Mouse (Mus musculus): Measurements from ENCODE around the gene Bmp5. TPM values are rescaled to one million over a fixed set of nuclear protein-coding genes. Genes with fewer than 3 reads are reported as not detected.

Gene Bmp5
- polyA plus RNA-seq, 1 experiment from 2014 or later = 5.6 TPM

- H3K36me3 ChIP-seq (ENCODE audit: control insufficient read depth, insufficient read depth, low read length) = no peaks in the 10 kb centered on the region
- H3K4me1 ChIP-seq (ENCODE audit: control insufficient read depth, insufficient read depth, low read length) = peaks cover 10% of the 10 kb centered on the region; the same call in 1 of the 2 replicates
- H3K4me3 ChIP-seq (ENCODE audit: low read depth, low read length) = no peak overlapping the region
- WGBS = 58% methylated on average over 9 of the region's 9 CpGs
- H3K27me3 ChIP-seq (ENCODE audit: control insufficient read depth, insufficient read depth, low read length) = no peaks in the 10 kb centered on the region
- H3K9me3 ChIP-seq (ENCODE audit: control insufficient read depth, low read length) = no peaks in the 10 kb centered on the region
- no peak for DNase-seq (ENCODE audit: low spot score)
- no peak overlapping the region for H3K4me2 ChIP-seq (ENCODE audit: low read depth, severe bottlenecking)
- no peak overlapping the region for H3K9ac ChIP-seq (ENCODE audit: low read length)
- no peak for ATAC-seq (ENCODE audit: insufficient number of reproducible peaks, low FRiP score, low TSS enrichment, low read depth)
- no peak overlapping the region for H3K27ac ChIP-seq (replicated peaks; ENCODE audit: low read depth, low read length)
Observed at GRCm38 (mm10) chr9:75778762-75779346, 3.7 kb downstream of the Bmp5 start.

- H3K4me2 ChIP-seq (ENCODE audit: low read depth, severe bottlenecking) = peak overlapping the region; percentile 12; the same call in 1 of the 2 replicates
- H3K9me3 ChIP-seq (ENCODE audit: control insufficient read depth, low read length) = no peaks in the 10 kb centered on the region
- H3K9ac ChIP-seq (ENCODE audit: low read length) = no peak overlapping the region
- WGBS = 22% methylated on average over 5 of the region's 5 CpGs
- H3K4me3 ChIP-seq (ENCODE audit: low read depth, low read length) = no peak overlapping the region
- ATAC-seq (ENCODE audit: insufficient number of reproducible peaks, low FRiP score, low TSS enrichment, low read depth) (no peak), DNase-seq (ENCODE audit: low spot score) (no peak)
- 0 out of 2 replicates have a peak, but pooled peaks cover 4% of the 10 kb centered on the region for H3K4me1 ChIP-seq (ENCODE audit: control insufficient read depth, insufficient read depth, low read length)
- no peaks in the 10 kb centered on the region for H3K27me3 ChIP-seq (ENCODE audit: control insufficient read depth, insufficient read depth, low read length)
- no peaks in the 10 kb centered on the region for H3K36me3 ChIP-seq (ENCODE audit: control insufficient read depth, insufficient read depth, low read length)
- no peak overlapping the region for H3K27ac ChIP-seq (replicated peaks; ENCODE audit: low read depth, low read length)
Observed at GRCm38 (mm10) chr9:75780558-75781276, 5.6 kb downstream of the Bmp5 start.

DNA sequence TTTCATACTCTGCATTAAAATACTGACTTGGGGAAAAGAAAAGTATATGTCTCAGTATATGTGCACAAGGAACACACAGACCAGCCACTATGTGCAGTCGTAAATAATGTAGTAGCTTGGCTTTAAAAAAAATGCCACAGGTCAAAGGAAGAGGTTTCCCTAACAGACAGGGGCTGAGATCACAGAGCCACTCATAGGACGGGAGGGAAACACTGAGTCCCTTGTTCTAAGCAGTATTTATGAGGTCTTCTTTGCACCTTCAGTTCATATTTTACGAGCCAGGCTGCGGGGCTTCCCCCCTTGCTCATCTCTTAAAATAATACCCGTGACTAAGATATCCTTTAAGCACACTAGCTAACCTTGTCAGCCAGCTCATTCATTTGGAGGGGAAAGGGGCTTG is 6.4 kb downstream of the Bmp5 start:
- no peak overlapping the region for H3K9ac ChIP-seq (ENCODE audit: low read length)
- no peak overlapping the region for H3K4me2 ChIP-seq (ENCODE audit: low read depth, severe bottlenecking)
- WGBS = 27% methylated on average over 5 of the region's 5 CpGs
- ATAC-seq (ENCODE audit: insufficient number of reproducible peaks, low FRiP score, low TSS enrichment, low read depth) = no peak
- no peaks in the 10 kb centered on the region for H3K36me3 ChIP-seq (ENCODE audit: control insufficient read depth, insufficient read depth, low read length)
- no peak overlapping the region for H3K27ac ChIP-seq (replicated peaks; ENCODE audit: low read depth, low read length)
- H3K4me1 ChIP-seq (ENCODE audit: control insufficient read depth, insufficient read depth, low read length) = 0 out of 2 replicates have a peak, but pooled peaks cover 4% of the 10 kb centered on the region
- no peak overlapping the region for H3K4me3 ChIP-seq (ENCODE audit: low read depth, low read length)
- DNase-seq (ENCODE audit: low spot score) = no peak
- no peaks in the 10 kb centered on the region for H3K9me3 ChIP-seq (ENCODE audit: control insufficient read depth, low read length)
- H3K27me3 ChIP-seq (ENCODE audit: control insufficient read depth, insufficient read depth, low read length) = no peaks in the 10 kb centered on the region

DNA sequence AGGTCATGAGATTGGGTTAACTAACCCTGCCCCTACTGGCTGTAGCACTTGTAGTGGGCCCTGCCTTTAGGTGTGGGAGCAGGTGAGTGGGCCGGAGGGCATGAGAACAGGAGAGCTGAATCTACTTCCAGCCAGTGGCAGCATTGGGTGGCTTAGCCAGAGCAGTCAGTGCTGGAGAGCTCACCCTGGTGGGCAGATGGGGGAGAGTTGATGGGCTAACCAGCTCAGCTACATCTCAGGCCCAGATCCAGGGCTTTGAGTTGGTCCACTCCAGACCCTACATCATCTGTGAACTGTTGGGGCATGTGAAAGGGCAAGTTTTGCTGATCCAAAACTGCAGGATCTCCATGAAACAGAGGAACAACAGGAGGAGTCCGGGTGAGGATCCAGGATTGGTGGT is 8.4 kb downstream of the Bmp5 start:
- Histone ChIP-seq H3K4me2 (ENCODE audit: low read depth, severe bottlenecking) (no peak overlapping the region), H3K9me3 (ENCODE audit: control insufficient read depth, low read length) (no peaks in the 10 kb centered on the region), H3K9ac (ENCODE audit: low read length) (no peak overlapping the region), H3K4me3 (ENCODE audit: low read depth, low read length) (no peak overlapping the region), H3K4me1 (ENCODE audit: control insufficient read depth, insufficient read depth, low read length) (0 out of 2 replicates have a peak, but pooled peaks cover 4% of the 10 kb centered on the region), H3K27ac (replicated peaks; ENCODE audit: low read depth, low read length) (no peak overlapping the region), H3K36me3 (ENCODE audit: control insufficient read depth, insufficient read depth, low read length) (no peaks in the 10 kb centered on the region), H3K27me3 (ENCODE audit: control insufficient read depth, insufficient read depth, low read length) (no peaks in the 10 kb centered on the region)
- DNase-seq (ENCODE audit: low spot score) (no peak), ATAC-seq (ENCODE audit: insufficient number of reproducible peaks, low FRiP score, low TSS enrichment, low read depth) (no peak)
- 88% methylated on average over 2 of the region's 2 CpGs for WGBS

- Histone ChIP-seq H3K4me2 (ENCODE audit: low read depth, severe bottlenecking) (no peak overlapping the region), H3K36me3 (ENCODE audit: control insufficient read depth, insufficient read depth, low read length) (no peaks in the 10 kb centered on the region), H3K4me1 (ENCODE audit: control insufficient read depth, insufficient read depth, low read length) (0 out of 2 replicates have a peak, but pooled peaks cover under 1% of the 10 kb centered on the region), H3K9me3 (ENCODE audit: control insufficient read depth, low read length) (no peaks in the 10 kb centered on the region), H3K27me3 (ENCODE audit: control insufficient read depth, insufficient read depth, low read length) (no peaks in the 10 kb centered on the region), H3K4me3 (ENCODE audit: low read depth, low read length) (no peak overlapping the region), H3K27ac (replicated peaks; ENCODE audit: low read depth, low read length) (no peak overlapping the region), H3K9ac (ENCODE audit: low read length) (no peak overlapping the region)
- 67% methylated on average over 5 of the region's 5 CpGs for WGBS
- ATAC-seq (ENCODE audit: insufficient number of reproducible peaks, low FRiP score, low TSS enrichment, low read depth) (no peak), DNase-seq (ENCODE audit: low spot score) (no peak)
Observed at GRCm38 (mm10) chr9:75785959-75786358, 10.8 kb downstream of the Bmp5 start.

DNA sequence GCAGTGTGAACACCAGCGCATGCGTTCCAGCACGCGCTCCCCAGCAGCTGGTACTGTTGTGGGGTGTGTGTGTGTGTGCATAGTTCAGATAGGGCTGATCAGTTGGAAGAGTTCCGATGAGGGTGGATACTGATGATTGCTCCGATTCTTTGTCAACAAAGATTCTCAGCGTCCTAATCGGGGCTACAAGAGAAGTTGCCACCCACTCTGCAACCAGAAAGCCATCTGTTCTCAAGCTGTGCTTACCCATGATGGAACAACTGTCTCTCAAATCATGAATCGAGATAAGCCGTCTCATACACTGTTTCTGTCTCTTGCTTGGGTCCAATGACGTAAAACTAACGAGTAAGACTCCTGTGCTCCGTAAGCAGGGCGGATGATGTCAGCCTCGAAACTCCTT is 12.0 kb downstream of the Bmp5 start:
- no peak for DNase-seq (ENCODE audit: low spot score)
- no peak overlapping the region for H3K4me3 ChIP-seq (ENCODE audit: low read depth, low read length)
- 90% methylated on average over 15 of the region's 15 CpGs for WGBS
- no peaks in the 10 kb centered on the region for H3K4me1 ChIP-seq (ENCODE audit: control insufficient read depth, insufficient read depth, low read length)
- no peak overlapping the region for H3K4me2 ChIP-seq (ENCODE audit: low read depth, severe bottlenecking)
- H3K9ac ChIP-seq (ENCODE audit: low read length) = no peak overlapping the region
- H3K36me3 ChIP-seq (ENCODE audit: control insufficient read depth, insufficient read depth, low read length) = no peaks in the 10 kb centered on the region
- H3K9me3 ChIP-seq (ENCODE audit: control insufficient read depth, low read length) = no peaks in the 10 kb centered on the region
- H3K27ac ChIP-seq (replicated peaks; ENCODE audit: low read depth, low read length) = no peak overlapping the region
- no peaks in the 10 kb centered on the region for H3K27me3 ChIP-seq (ENCODE audit: control insufficient read depth, insufficient read depth, low read length)
- no peak for ATAC-seq (ENCODE audit: insufficient number of reproducible peaks, low FRiP score, low TSS enrichment, low read depth)

GRCm38 (mm10) chr9:75789879-75790428 is 14.8 kb downstream of the Bmp5 start:
- no peaks in the 10 kb centered on the region for H3K4me1 ChIP-seq (ENCODE audit: control insufficient read depth, insufficient read depth, low read length)
- no peak overlapping the region for H3K4me2 ChIP-seq (ENCODE audit: low read depth, severe bottlenecking)
- H3K36me3 ChIP-seq (ENCODE audit: control insufficient read depth, insufficient read depth, low read length) = no peaks in the 10 kb centered on the region
- DNase-seq (ENCODE audit: low spot score) = no peak
- H3K27me3 ChIP-seq (ENCODE audit: control insufficient read depth, insufficient read depth, low read length) = no peaks in the 10 kb centered on the region
- no peak overlapping the region for H3K4me3 ChIP-seq (ENCODE audit: low read depth, low read length)
- WGBS = 62% methylated on average over 7 of the region's 7 CpGs
- no peak overlapping the region for H3K27ac ChIP-seq (replicated peaks; ENCODE audit: low read depth, low read length)
- H3K9me3 ChIP-seq (ENCODE audit: control insufficient read depth, low read length) = no peaks in the 10 kb centered on the region
- no peak overlapping the region for H3K9ac ChIP-seq (ENCODE audit: low read length)
- ATAC-seq (ENCODE audit: insufficient number of reproducible peaks, low FRiP score, low TSS enrichment, low read depth) = no peak

- DNase-seq (ENCODE audit: low spot score) (no peak), ATAC-seq (ENCODE audit: insufficient number of reproducible peaks, low FRiP score, low TSS enrichment, low read depth) (no peak)
- H3K4me2 ChIP-seq (ENCODE audit: low read depth, severe bottlenecking) = no peak overlapping the region
- H3K27me3 ChIP-seq (ENCODE audit: control insufficient read depth, insufficient read depth, low read length) = no peaks in the 10 kb centered on the region
- H3K27ac ChIP-seq (replicated peaks; ENCODE audit: low read depth, low read length) = no peak overlapping the region
- no peak overlapping the region for H3K4me3 ChIP-seq (ENCODE audit: low read depth, low read length)
- H3K36me3 ChIP-seq (ENCODE audit: control insufficient read depth, insufficient read depth, low read length) = no peaks in the 10 kb centered on the region
- H3K4me1 ChIP-seq (ENCODE audit: control insufficient read depth, insufficient read depth, low read length) = no peaks in the 10 kb centered on the region
- no peak overlapping the region for H3K9ac ChIP-seq (ENCODE audit: low read length)
- no peaks in the 10 kb centered on the region for H3K9me3 ChIP-seq (ENCODE audit: control insufficient read depth, low read length)
- 82% methylated on average over 6 of the region's 6 CpGs for WGBS
Observed at GRCm38 (mm10) chr9:75804940-75805339, 29.8 kb downstream of the Bmp5 start.
